Mouse (Mus musculus) MEL (cell line): ENCODE results near the gene Zdbf2. TPM values are rescaled to one million over a fixed set of nuclear protein-coding genes. Genes with fewer than 3 reads are reported as not detected.

Experiments
- DNase-seq: peaks from one replicate; pipeline ENCODE4 v3.0.0; 2011; ENCODE audit warnings: low read depth, low spot score
- H3K27ac ChIP-seq: 2 replicates; pipeline ENCODE4 v1.5.1; 2012; ENCODE audit warnings: low read depth, mild to moderate bottlenecking, control low read depth, low read length, moderate library complexity; ENCODE audit not compliant: control insufficient read depth
- H3K27me3 ChIP-seq, 2 experiments: fragments of 150-350 bp in 1 of 2; sonication (generic) in 1 of 2; 2 replicates each; pipeline ENCODE4 v1.6.1; 2012; ENCODE audit warnings: low read length in 2 of 2, mild to moderate bottlenecking in 2 of 2, improper control_type of control experiment in 1 of 2, moderate library complexity in 1 of 2; ENCODE audit not compliant: insufficient read depth in 2 of 2, control insufficient read depth in 1 of 2
- H3K36me3 ChIP-seq, 2 experiments: 2 replicates each; pipeline ENCODE4 v1.6.1; 2012 to 2014; ENCODE audit warnings: low read length in 2 of 2, improper control_type of control experiment in 1 of 2, inconsistent platforms in 1 of 2, mild to moderate bottlenecking in 1 of 2; ENCODE audit not compliant: insufficient read depth in 2 of 2, control insufficient read depth in 1 of 2
- H3K4me1 ChIP-seq, 2 experiments: fragments of 150-350 bp in 1 of 2; sonication (generic) in 1 of 2; 2 replicates each; pipeline ENCODE4 v1.6.1; 2012; ENCODE audit warnings: low read length in 2 of 2, improper control_type of control experiment in 1 of 2, mild to moderate bottlenecking in 1 of 2; ENCODE audit not compliant: insufficient read depth in 2 of 2, control insufficient read depth in 1 of 2
- H3K4me3 ChIP-seq, 2 experiments: fragments of 150-350 bp in 1 of 2; sonication (generic) in 1 of 2; 2 replicates each; pipeline ENCODE4 v1.5.1; 2012; ENCODE audit warnings: low read depth in 2 of 2, low read length in 2 of 2, mild to moderate bottlenecking in 2 of 2, moderate library complexity in 2 of 2, control low read depth in 1 of 2, improper control_type of control experiment in 1 of 2; ENCODE audit not compliant: control insufficient read depth in 1 of 2, insufficient read depth in 1 of 2
- H3K79me2 ChIP-seq: 2 replicates; pipeline ENCODE4 v1.6.1; 2012; ENCODE audit warnings: mild to moderate bottlenecking, low read length, moderate library complexity; ENCODE audit not compliant: control insufficient read depth, poor library complexity, insufficient read depth
- H3K9ac ChIP-seq: 2 replicates; pipeline ENCODE4 v1.6.1; 2012; ENCODE audit warnings: low read depth, mild to moderate bottlenecking, control low read depth, low read length, moderate library complexity; ENCODE audit not compliant: control insufficient read depth, poor library complexity, severe bottlenecking
- H3K9me3 ChIP-seq: fragments of 150-350 bp; sonication (generic); replicated peaks from 2 replicates; pipeline ENCODE4 v1.6.1; 2012; ENCODE audit warnings: mild to moderate bottlenecking, low read length, improper control_type of control experiment, moderate library complexity; ENCODE audit not compliant: insufficient read depth
- CHD1 ChIP-seq: IDR thresholded peaks from 2 replicates; pipeline ENCODE4 v1.6.1; 2012; ENCODE audit warnings: low read depth, mild to moderate bottlenecking, inconsistent platforms, low read length, improper control_type of control experiment
- CTCF ChIP-seq, 3 experiments: IDR thresholded peaks in 2 of 3; conservative IDR thresholded peaks in 1 of 3; 2 replicates each; pipeline ENCODE4 v1.5.1; 2011 to 2012; ENCODE audit warnings: low read length in 3 of 3, low read depth in 2 of 3, mild to moderate bottlenecking in 2 of 3, improper control_type of control experiment in 1 of 3, inconsistent platforms in 1 of 3, mixed read lengths in 1 of 3, moderate library complexity in 1 of 3; ENCODE audit not compliant: control insufficient read depth in 1 of 3, insufficient read depth in 1 of 3, poor library complexity in 1 of 3, severe bottlenecking in 1 of 3
- E2F4 ChIP-seq: IDR thresholded peaks from 2 replicates; pipeline ENCODE4 v1.6.1; 2011; ENCODE audit warnings: low read depth, low read length, improper control_type of control experiment, borderline replicate concordance
- EP300 ChIP-seq, 2 experiments: IDR thresholded peaks; 2 replicates each; pipeline ENCODE4 v1.6.1; 2011; ENCODE audit warnings: improper control_type of control experiment in 2 of 2, low read length in 2 of 2, low read depth in 1 of 2, mild to moderate bottlenecking in 1 of 2
- GABPA ChIP-seq: IDR thresholded peaks from 2 replicates; pipeline ENCODE4 v1.6.1; 2012; ENCODE audit warnings: low read depth, mild to moderate bottlenecking, inconsistent platforms, low read length, improper control_type of control experiment, moderate library complexity
- GATA1 ChIP-seq: IDR thresholded peaks from 2 replicates; pipeline ENCODE4 v1.6.1; 2011; ENCODE audit warnings: low read depth, low read length, improper control_type of control experiment
- HCFC1 ChIP-seq: IDR thresholded peaks from 2 replicates; pipeline ENCODE4 v1.6.1; 2012; ENCODE audit warnings: low read depth, mild to moderate bottlenecking, inconsistent platforms, low read length, improper control_type of control experiment, moderate library complexity
- MAFK ChIP-seq: IDR thresholded peaks from 2 replicates; pipeline ENCODE4 v1.6.1; 2011; ENCODE audit warnings: low read depth, mild to moderate bottlenecking, low read length, improper control_type of control experiment, borderline replicate concordance
- MAZ ChIP-seq: IDR thresholded peaks from 2 replicates; pipeline ENCODE4 v1.6.1; 2012; ENCODE audit warnings: low read depth, mild to moderate bottlenecking, inconsistent platforms, low read length, improper control_type of control experiment
- MXI1 ChIP-seq: IDR thresholded peaks from 2 replicates; pipeline ENCODE4 v1.6.1; 2011; ENCODE audit warnings: mild to moderate bottlenecking, low read depth, low read length, improper control_type of control experiment
- MYB ChIP-seq: IDR thresholded peaks from 2 replicates; pipeline ENCODE4 v1.6.1; 2011; ENCODE audit warnings: mild to moderate bottlenecking, low read depth, low read length, improper control_type of control experiment
- POLR2AphosphoS2 ChIP-seq: IDR thresholded peaks from 2 replicates; pipeline ENCODE4 v1.6.1; 2011; ENCODE audit warnings: low read length, improper control_type of control experiment
- RCOR1 ChIP-seq: IDR thresholded peaks from 2 replicates; pipeline ENCODE4 v1.6.1; 2012; ENCODE audit warnings: low read depth, mild to moderate bottlenecking, inconsistent platforms, low read length, improper control_type of control experiment
- SMC3 ChIP-seq: IDR thresholded peaks from 2 replicates; pipeline ENCODE4 v1.6.1; 2011; ENCODE audit warnings: low read depth, low read length, improper control_type of control experiment
- TAL1 ChIP-seq: IDR thresholded peaks from 2 replicates; pipeline ENCODE4 v1.6.1; 2012; ENCODE audit warnings: mild to moderate bottlenecking, inconsistent platforms, low read length, moderate library complexity, mixed read lengths
- TCF12 ChIP-seq: IDR thresholded peaks from 2 replicates; pipeline ENCODE4 v1.6.1; 2014; ENCODE audit warnings: low read depth, mild to moderate bottlenecking, inconsistent platforms, low read length, improper control_type of control experiment, moderate library complexity
- USF2 ChIP-seq, 2 experiments: IDR thresholded peaks; 2 replicates each; pipeline ENCODE4 v1.6.1; 2011 to 2012; ENCODE audit warnings: improper control_type of control experiment in 2 of 2, low read length in 2 of 2, borderline replicate concordance in 1 of 2, inconsistent platforms in 1 of 2, low read depth in 1 of 2, mild to moderate bottlenecking in 1 of 2; ENCODE audit not compliant: insufficient read depth in 1 of 2
- ZKSCAN1 ChIP-seq: IDR thresholded peaks from 2 replicates; pipeline ENCODE4 v1.6.1; 2012; ENCODE audit warnings: low read depth, mild to moderate bottlenecking, inconsistent platforms, low read length, improper control_type of control experiment, moderate library complexity
- ZMIZ1 ChIP-seq: IDR thresholded peaks from 2 replicates; pipeline ENCODE4 v1.6.1; 2012; ENCODE audit warnings: low read depth, mild to moderate bottlenecking, inconsistent platforms, low read length, improper control_type of control experiment, moderate library complexity
- ZNF384 ChIP-seq: IDR thresholded peaks from 2 replicates; pipeline ENCODE4 v1.6.1; 2012; ENCODE audit warnings: low read depth, mild to moderate bottlenecking, inconsistent platforms, low read length, improper control_type of control experiment
- polyA plus RNA-seq, 2 experiments: library from polyadenylated mRNA; stranded (reverse) in 1 of 2; unstranded in 1 of 2; fragments of >175 nt in 1 of 2; fragments of >200 nt in 1 of 2; gene quantifications; 2 replicates each; pipeline versions ENCODE4 v1.2.1 to v1.2.4; 2012; ENCODE audit warnings: low replicate concordance in 2 of 2, low read depth in 1 of 2; ENCODE audit not compliant: insufficient read length in 2 of 2, insufficient read depth in 1 of 2, missing spikeins in 1 of 2
- total RNA-seq: library from RNA; depleted of rRNA; stranded (reverse); fragments of 300-350 nt; gene quantifications from 2 replicates; pipeline ENCODE4 v1.2.3, GENCODE M21; 2012; rRNA removed

The Zdbf2 gene
- total RNA-seq = not detected in 2 replicates
- polyA plus RNA-seq = not detected

DNA sequence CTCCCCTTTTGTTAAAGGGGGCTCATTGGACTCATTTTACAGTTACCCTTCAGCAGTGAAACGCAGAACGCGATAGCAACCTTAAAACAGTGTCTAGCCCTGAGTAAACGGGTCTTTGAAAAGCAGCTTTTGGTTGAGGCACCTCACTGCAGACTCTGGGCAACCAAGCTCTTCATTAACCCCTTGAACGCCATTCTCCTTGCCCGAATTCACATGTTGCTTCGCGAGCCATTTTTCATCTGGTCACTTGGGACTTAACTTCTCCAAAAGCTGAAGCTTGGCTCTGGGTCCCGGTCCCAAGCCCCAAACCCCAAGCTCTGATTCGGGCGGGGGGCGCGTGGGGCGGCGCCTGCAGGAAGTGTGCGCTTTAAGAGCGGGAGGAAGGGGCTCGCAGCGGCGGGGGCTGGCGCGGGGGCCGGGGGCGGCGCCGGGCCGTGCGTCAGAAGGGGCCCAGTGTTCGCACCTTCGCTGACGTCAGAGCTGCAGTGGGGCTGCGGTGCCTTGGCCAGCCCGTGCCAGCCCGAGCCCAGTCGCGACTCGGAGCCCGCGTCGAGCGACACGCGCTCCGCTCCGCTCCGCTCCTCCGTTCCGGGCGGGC lies at the start of gene Zdbf2:
Zdbf2 (plus strand) TSS at position 525 of the 598 bp plus-strand sequence.
- TF ChIP-seq ZKSCAN1 (no peak), TAL1 (no peak), HCFC1 (no peak), E2F4 (no peak), ZMIZ1 (no peak), MXI1 (no peak), RCOR1 (no peak), MAZ (no peak), USF2 (IDR thresholded peaks at IDR 0.05; ENCODE audit: borderline replicate concordance in 1 of 2, insufficient read depth in 1 of 2, low read depth in 1 of 2, low read length in 2 of 2) (no peak), SMC3 (no peak), GABPA (no peak), EP300 (IDR thresholded peaks at IDR 0.05; ENCODE audit: low read depth in 1 of 2, low read length in 2 of 2) (no peak), POLR2AphosphoS2 (no peak), CHD1 (no peak), TCF12 (no peak)
- TF ChIP-seq, all 39 proteins: peak for 0
- no peaks in the 10 kb centered on the region; a peak in 1 of 4 replicates for H3K27me3 ChIP-seq

DNA sequence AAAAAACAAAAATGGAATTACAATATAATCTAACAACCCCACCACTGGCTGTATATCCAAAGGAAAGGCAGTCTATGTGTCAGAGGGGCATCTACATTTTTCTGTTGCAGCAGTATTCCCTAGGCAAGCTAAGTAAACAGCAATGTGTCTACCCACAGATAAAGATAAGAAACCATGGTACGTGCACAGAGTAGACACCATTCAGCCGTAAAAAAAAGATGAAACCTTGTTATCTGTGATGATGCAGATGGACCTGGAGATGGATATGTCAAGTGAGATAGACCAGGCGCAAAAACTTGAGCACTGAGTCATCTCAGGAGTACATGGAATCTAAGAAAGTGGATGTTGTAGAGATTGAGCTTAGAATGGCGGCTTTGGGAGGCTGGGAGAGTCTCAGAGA lies 48.1 kb upstream of the Zdbf2 start:
- Histone ChIP-seq H3K9me3 (no peaks in the 10 kb centered on the region), H3K27ac (no peak overlapping the region), H3K79me2 (no peaks in the 10 kb centered on the region), H3K9ac (no peak overlapping the region), H3K27me3 (no peaks in the 10 kb centered on the region), H3K4me3 (no peak overlapping the region), H3K36me3 (no peaks in the 10 kb centered on the region), H3K4me1 (no peaks in the 10 kb centered on the region)
- DNase-seq = peak; percentile 28
- no peak for TF ChIP-seq MAFK
- TF ChIP-seq EP300 (IDR thresholded peaks at IDR 0.05; ENCODE audit: low read depth in 1 of 2, low read length in 2 of 2) = peak; percentile 14 to 16; a peak in 1 of 4 replicates
- no peak for TF ChIP-seq CTCF (IDR thresholded peaks at IDR 0.05 in 2 of 3, conservative IDR thresholded peaks at IDR 0.05 in 1 of 3; ENCODE audit: control insufficient read depth in 1 of 3, insufficient read depth in 1 of 3, low read depth in 2 of 3, low read length in 3 of 3, poor library complexity in 1 of 3, severe bottlenecking in 1 of 3)
- TF ChIP-seq MXI1 = no peak
- peak; percentile 42 for TF ChIP-seq GATA1
- no peak for TF ChIP-seq ZMIZ1
- TF ChIP-seq MYB = no peak
- TF ChIP-seq ZNF384 = peak; percentile 55
- peak; percentile 31; the same call in 1 of the 2 replicates for TF ChIP-seq TCF12

More for the DNA sequence above, at the start of gene Zdbf2:
- Histone ChIP-seq H3K4me1 (no peaks in the 10 kb centered on the region), H3K4me3 (no peak within 1 kb of the TSS), H3K9ac (no peak within 1 kb of the TSS), H3K36me3 (no peaks in the 10 kb centered on the region), H3K79me2 (no peaks in the 10 kb centered on the region), H3K27ac (no peak within 1 kb of the TSS), H3K9me3 (no peaks in the 10 kb centered on the region)
- no peak for DNase-seq
